8 mouse cellular contexts compared by ENCODE assay signal in genomic region chr8:46934898-46935297, GRCm38 (mm10). TPM values are rescaled to one million over a fixed set of nuclear protein-coding genes. Genes with fewer than 3 reads are reported as not detected.
DNase-seq lines count a peak whose midpoint lies in the region; ATAC-seq and TF ChIP-seq lines count a peak whose summit lies in the region.
"Had no signal": no experiment of that assay in that cellular context is flagged by ENCODE, and none has a peak within 500 bp of the region (broad histone marks: within the 10 kb centered on the region; RNA-seq: fewer than 3 reads in every experiment).

No protein-coding gene starts in this region.

- no peak overlapping the region for H3K9ac ChIP-seq in MEL (ENCODE audit: control insufficient read depth, low read depth, low read length, poor library complexity, severe bottlenecking)
- H3K9ac ChIP-seq in kidney, postnatal 0 days (ENCODE audit: low read depth, low read length) = no peak overlapping the region
- no peak overlapping the region for H3K9ac ChIP-seq in neural tube, embryonic 14.5 days (replicated peaks; ENCODE audit: low read depth, low read length)
- H3K9ac ChIP-seq: limb, embryonic 15.5 days had no signal

- 32% methylated on average over 9 of the region's 9 CpGs for whole genome bisulfite sequencing in kidney, postnatal 0 days
- WGBS in neural tube, embryonic 14.5 days = 24% methylated on average over 9 of the region's 9 CpGs

- H3K27me3 ChIP-seq in MEL (ENCODE audit: control insufficient read depth in 1 of 2, insufficient read depth in 2 of 2, low read length in 2 of 2) = peaks cover 1 to 5% of the 10 kb centered on the region in 2 experiments; a peak in 1 of 4 replicates
- no peaks in the 10 kb centered on the region for H3K27me3 ChIP-seq in kidney, postnatal 0 days (ENCODE audit: insufficient read depth, low read length)
- no peaks in the 10 kb centered on the region for H3K27me3 ChIP-seq in neural tube, embryonic 14.5 days (ENCODE audit: control insufficient read depth, insufficient read depth, low read length)
- H3K27me3 ChIP-seq: limb, embryonic 15.5 days had no signal

- 0 out of 2 replicates have a peak, but pooled peaks have one; percentile 66 for ATAC-seq in kidney, postnatal 0 days (replicated peaks; ENCODE audit: low FRiP score, low read depth)
- peak; percentile 72; the same call in 1 of the 2 replicates for ATAC-seq in neural tube, embryonic 14.5 days (ENCODE audit: low read depth)

- TF ChIP-seq POLR2A in MEL (IDR thresholded peaks at IDR 0.05; ENCODE audit: control insufficient read depth in 1 of 2, insufficient read depth in 1 of 2, low read depth in 1 of 2, low read length in 2 of 2, poor library complexity in 1 of 2) = no peak

- H3K4me2 ChIP-seq in kidney, postnatal 0 days (ENCODE audit: low read length) = no peak overlapping the region
- no peak overlapping the region for H3K4me2 ChIP-seq in neural tube, embryonic 14.5 days (ENCODE audit: low read depth, low read length)
- H3K4me2 ChIP-seq: limb, embryonic 15.5 days had no signal

- no peaks in the 10 kb centered on the region for H3K4me1 ChIP-seq in MEL (ENCODE audit: control insufficient read depth in 1 of 2, insufficient read depth in 2 of 2, low read length in 2 of 2)
- H3K4me1 ChIP-seq in kidney, postnatal 0 days (replicated peaks; ENCODE audit: insufficient read depth, low read length) = no peaks in the 10 kb centered on the region
- H3K4me1 ChIP-seq in neural tube, embryonic 14.5 days (ENCODE audit: control insufficient read depth, insufficient read depth, low read length) = no peaks in the 10 kb centered on the region

- no peak overlapping the region for H3K27ac ChIP-seq in MEL (ENCODE audit: control insufficient read depth, low read depth, low read length)
- H3K27ac ChIP-seq in kidney, postnatal 0 days = no peak overlapping the region
- no peak overlapping the region for H3K27ac ChIP-seq in neural tube, embryonic 14.5 days (ENCODE audit: low read depth, low read length)
- H3K27ac ChIP-seq: limb, embryonic 15.5 days had no signal

- peak; percentile 48 for TF ChIP-seq RAD21 in MEL (IDR thresholded peaks at IDR 0.05; ENCODE audit: low read depth, low read length)

- no peaks in the 10 kb centered on the region for H3K79me2 ChIP-seq in MEL (ENCODE audit: control insufficient read depth, insufficient read depth, low read length, poor library complexity)

- H3K36me3 ChIP-seq in MEL (ENCODE audit: control insufficient read depth in 1 of 2, insufficient read depth in 2 of 2, low read length in 2 of 2) = no peaks in the 10 kb centered on the region
- no peaks in the 10 kb centered on the region for H3K36me3 ChIP-seq in kidney, postnatal 0 days (ENCODE audit: insufficient read depth, low read length)
- H3K36me3 ChIP-seq in neural tube, embryonic 14.5 days (ENCODE audit: control insufficient read depth, insufficient read depth, low read length) = no peaks in the 10 kb centered on the region
- H3K36me3 ChIP-seq: limb, embryonic 15.5 days had no signal

- H3K9me3 ChIP-seq in MEL (replicated peaks; ENCODE audit: insufficient read depth, low read length) = no peaks in the 10 kb centered on the region
- no peaks in the 10 kb centered on the region for H3K9me3 ChIP-seq in kidney, postnatal 0 days (replicated peaks; ENCODE audit: low read length)
- H3K9me3 ChIP-seq in neural tube, embryonic 14.5 days (ENCODE audit: control insufficient read depth, low read length) = no peaks in the 10 kb centered on the region
- H3K9me3 ChIP-seq: limb, embryonic 15.5 days had no signal

- TF ChIP-seq EP300 in MEL (IDR thresholded peaks at IDR 0.05; ENCODE audit: low read depth in 1 of 2, low read length in 2 of 2) = no peak

- peak; percentile 70 for DNase-seq in MEL (ENCODE audit: low read depth, low spot score)
- peak; percentile 72 for DNase-seq in adrenal gland, postnatal 14 days
- peak; percentile 70 for DNase-seq in embryo, embryonic 9.5 days (ENCODE audit: extremely low spot score)
- peak; percentile 76 to 78 for DNase-seq in heart, adult 9 months (ENCODE audit: low spot score in 2 of 2)
- peak; percentile 80 for DNase-seq in kidney, postnatal 0 days (ENCODE audit: low spot score)
- peak; percentile 75 to 77 for DNase-seq in lung, adult 18-20 months

- TF ChIP-seq CTCF in MEL (IDR thresholded peaks at IDR 0.05 in 2 of 3, conservative IDR thresholded peaks at IDR 0.05 in 1 of 3; ENCODE audit: control insufficient read depth in 1 of 3, insufficient read depth in 1 of 3, low read depth in 2 of 3, low read length in 3 of 3, poor library complexity in 1 of 3, severe bottlenecking in 1 of 3) = peak; percentile 77 to 88 (median 80); a peak in 5 of 6 replicates
- TF ChIP-seq CTCF in kidney, postnatal 0 days (IDR thresholded peaks at IDR 0.05; ENCODE audit: low read depth) = peak; percentile 86

- no peak overlapping the region for H3K4me3 ChIP-seq in MEL (ENCODE audit: control insufficient read depth in 1 of 2, insufficient read depth in 1 of 2, low read depth in 2 of 2, low read length in 2 of 2)
- H3K4me3 ChIP-seq in kidney, postnatal 0 days (replicated peaks; ENCODE audit: low read depth, low read length) = no peak overlapping the region
- H3K4me3 ChIP-seq in neural tube, embryonic 14.5 days (ENCODE audit: low read depth, low read length) = no peak overlapping the region
- H3K4me3 ChIP-seq: limb, embryonic 15.5 days had no signal

TF ChIP-seq in MEL, 35 proteins besides CTCF, POLR2A, EP300 and RAD21:
- no peak for TF ChIP-seq ZNF384 (IDR thresholded peaks at IDR 0.05; ENCODE audit: low read depth, low read length)
- TF ChIP-seq GATA1 (IDR thresholded peaks at IDR 0.05; ENCODE audit: low read depth, low read length) = 0 out of 2 replicates have a peak, but pooled peaks have one; percentile 21
- peak; percentile 83 for TF ChIP-seq SMC3 (IDR thresholded peaks at IDR 0.05; ENCODE audit: low read depth, low read length)

RNA-seq across cellular contexts. Expression of gene Enpp6, which starts 51.8 kb away (rescaled TPM):
- not detected in 2 replicates for total RNA-seq in MEL (2012; rRNA removed)
- not detected for polyA plus RNA-seq in MEL (2012; ENCODE audit: insufficient read depth in 1 of 2, insufficient read length in 2 of 2, low read depth in 1 of 2, low replicate concordance in 2 of 2, missing spikeins in 1 of 2)
- total RNA-seq in adrenal gland, postnatal 14 days (2021) = 1.6 and 1.7 TPM in 2 replicates
- 2.1 and 2.3 TPM in 2 replicates for polyA plus RNA-seq in kidney, postnatal 0 days (2015; fragmentation: Nextera tagmentation; extraction: Ambion mirVana)
- 0.18 and 0.70 TPM in 2 replicates for polyA plus RNA-seq in neural tube, embryonic 14.5 days (2014; fragmentation: Nextera tagmentation; extraction: Ambion mirVana)
